Comparison of ENCODE assay signal across 17 mouse cellular contexts in genomic region chr17:75228321-75228720, GRCm38 (mm10).
"Had no signal": no experiment of that assay in that cellular context is flagged by ENCODE, and none has a peak within 500 bp of the region (broad histone marks: within the 10 kb centered on the region; RNA-seq: fewer than 3 reads in every experiment).

No protein-coding gene starts in this region.

- H3K27me3 ChIP-seq: intestine, embryonic 15.5 days; liver, embryonic 15.5 days; megakaryocyte, embryonic 14.5 days; midbrain, embryonic 15.5 days; neural tube, embryonic 12.5 days; stomach, embryonic 15.5 days had no signal

- H3K9ac ChIP-seq: intestine, embryonic 15.5 days; liver, embryonic 15.5 days; midbrain, embryonic 15.5 days; neural tube, embryonic 12.5 days; stomach, embryonic 15.5 days had no signal

- H3K27ac ChIP-seq: intestine, embryonic 15.5 days; kidney, postnatal 0 days; left cerebral cortex, adult 2 months; limb, embryonic 10.5 days; liver, embryonic 15.5 days; macrophage; midbrain, embryonic 15.5 days; neural tube, embryonic 12.5 days; stomach, embryonic 15.5 days had no signal

- ATAC-seq: intestine, embryonic 15.5 days; midbrain, embryonic 15.5 days had no signal

- H3K4me2 ChIP-seq: intestine, embryonic 15.5 days; liver, embryonic 11.5 days; liver, embryonic 15.5 days; midbrain, embryonic 11.5 days; midbrain, embryonic 15.5 days; neural tube, embryonic 12.5 days; stomach, embryonic 15.5 days had no signal

- H3K4me3 ChIP-seq: intestine, embryonic 15.5 days; left cerebral cortex, adult 2 months; limb, embryonic 10.5 days; liver, embryonic 15.5 days; megakaryocyte, embryonic 14.5 days; midbrain, embryonic 15.5 days; neural tube, embryonic 12.5 days; stomach, embryonic 15.5 days had no signal

- H3K9me3 ChIP-seq: intestine, embryonic 15.5 days; limb, embryonic 10.5 days; liver, embryonic 15.5 days; megakaryocyte, embryonic 14.5 days; midbrain, embryonic 15.5 days; neural tube, embryonic 12.5 days; stomach, embryonic 15.5 days had no signal

- DNase-seq: kidney, adult 2 months; lung, adult 2 months; lung, postnatal 10 days; right cerebral cortex, postnatal 14 days; thymus, postnatal 4 days had no signal

- H3K36me3 ChIP-seq: intestine, embryonic 15.5 days; liver, embryonic 15.5 days; midbrain, embryonic 15.5 days; neural tube, embryonic 12.5 days had no signal

- H3K4me1 ChIP-seq: intestine, embryonic 15.5 days; limb, embryonic 10.5 days; liver, embryonic 15.5 days; midbrain, embryonic 15.5 days; neural tube, embryonic 12.5 days; stomach, embryonic 15.5 days had no signal
